Mouse (Mus musculus) layer of hippocampus, postnatal 36 days (tissue): Measurements from ENCODE around the gene Efcab8. TPM values are rescaled to one million over a fixed set of nuclear protein-coding genes. Genes with fewer than 3 reads are reported as not detected.

Experiments used
- DNase-seq, 2 experiments: peaks; one replicate each; pipeline ENCODE4 v3.0.0; 2022
- total RNA-seq, 2 experiments: library from RNA; stranded (reverse); gene quantifications; 2 replicates each; pipeline ENCODE4 v1.2.3; 2021

The Efcab8 gene
- total RNA-seq, result under 1 TPM; 0.07 to 0.40 TPM

GRCm38 (mm10) chr2:153779394-153779981, at the start of gene Efcab8:
TSS of gene Efcab8 (plus strand) at chr2:153779931.
- no peak for DNase-seq

DNA sequence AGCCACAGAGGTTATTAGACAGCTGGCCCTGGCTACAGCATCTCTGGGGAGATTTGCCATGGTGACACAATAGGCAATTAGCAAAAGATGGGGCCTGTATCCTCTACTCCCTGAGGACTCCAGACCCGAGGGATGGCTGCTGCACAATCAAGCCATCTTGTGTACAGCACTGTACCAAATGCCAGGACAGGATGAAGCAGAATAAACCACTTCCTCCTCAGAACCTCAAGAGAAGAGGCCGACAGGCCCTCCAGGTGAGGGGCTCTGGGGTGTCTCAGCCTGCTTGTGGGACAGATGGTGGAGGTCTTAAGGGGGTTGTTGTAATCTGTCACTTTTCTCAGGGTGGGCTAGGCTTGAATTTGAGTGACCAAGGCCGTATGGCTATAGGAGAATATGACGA, 45.7 kb upstream of the Efcab8 start:
- no peak for DNase-seq

- DNase-seq, result peak; percentile 100
Measured at GRCm38 (mm10) chr2:153740500-153741436, 39.0 kb upstream of the Efcab8 start, which contains the start of gene Mapre1. TSS of gene Mapre1 (plus strand) at chr2:153741274.

DNA sequence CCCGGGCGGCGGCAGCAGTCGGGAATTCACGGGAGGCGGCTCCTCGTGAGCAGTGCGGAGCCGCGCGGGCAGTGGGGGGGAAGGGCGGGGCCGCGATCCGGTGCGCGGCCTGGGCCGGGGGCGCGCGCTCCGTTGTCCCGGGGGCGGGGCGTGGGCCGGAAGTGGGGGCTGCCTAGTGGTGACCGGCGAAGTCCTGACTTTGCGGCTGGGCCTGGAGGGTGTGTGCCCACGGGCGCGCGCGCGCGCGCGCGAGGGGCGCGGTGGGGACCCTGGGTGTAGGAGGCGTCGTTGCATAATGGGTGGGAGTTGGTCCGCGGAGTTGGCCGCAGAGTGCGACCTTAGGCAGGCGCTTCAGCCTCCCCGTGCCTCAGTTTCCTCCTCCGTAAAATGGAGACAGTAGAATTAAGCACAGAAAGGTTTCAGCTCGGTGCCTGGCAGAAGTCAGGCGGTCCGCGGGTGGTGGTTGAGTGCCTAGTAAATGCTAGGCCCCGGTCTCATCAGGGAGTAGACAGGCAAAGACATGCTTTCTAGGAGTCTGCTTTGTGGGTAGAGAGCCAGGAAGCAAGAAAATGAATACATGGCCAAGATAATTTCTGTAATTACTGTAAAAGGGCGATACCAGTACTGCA, 38.2 kb upstream of the Efcab8 start:
- peak in 1 of 2 experiments; percentile 27 for DNase-seq

- no peak for DNase-seq
Measured at GRCm38 (mm10) chr2:153747994-153748393, 31.7 kb upstream of the Efcab8 start.

DNA sequence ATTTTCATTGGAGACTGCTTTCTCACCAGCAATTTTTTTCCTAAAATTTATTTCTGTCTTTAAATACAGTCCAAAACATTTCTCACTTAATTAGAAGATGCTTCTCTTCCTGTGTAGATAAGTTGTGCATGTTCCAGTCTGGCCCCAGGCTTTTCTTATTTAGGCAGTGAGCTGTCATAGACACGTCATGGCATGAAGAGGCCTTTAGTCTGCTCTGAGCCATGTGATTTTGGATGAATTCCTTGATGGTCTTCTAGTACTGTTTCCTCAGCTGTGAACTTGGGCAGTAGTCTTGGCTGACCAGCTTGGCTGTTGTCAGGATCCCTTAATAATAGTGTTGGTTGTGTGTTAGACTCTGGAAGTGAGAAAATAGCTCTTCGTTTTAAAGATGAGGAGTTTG, 29.4 kb upstream of the Efcab8 start:
- DNase-seq, result no peak

- no peak for DNase-seq
Measured at GRCm38 (mm10) chr2:153762121-153762520, 17.6 kb upstream of the Efcab8 start.

DNA sequence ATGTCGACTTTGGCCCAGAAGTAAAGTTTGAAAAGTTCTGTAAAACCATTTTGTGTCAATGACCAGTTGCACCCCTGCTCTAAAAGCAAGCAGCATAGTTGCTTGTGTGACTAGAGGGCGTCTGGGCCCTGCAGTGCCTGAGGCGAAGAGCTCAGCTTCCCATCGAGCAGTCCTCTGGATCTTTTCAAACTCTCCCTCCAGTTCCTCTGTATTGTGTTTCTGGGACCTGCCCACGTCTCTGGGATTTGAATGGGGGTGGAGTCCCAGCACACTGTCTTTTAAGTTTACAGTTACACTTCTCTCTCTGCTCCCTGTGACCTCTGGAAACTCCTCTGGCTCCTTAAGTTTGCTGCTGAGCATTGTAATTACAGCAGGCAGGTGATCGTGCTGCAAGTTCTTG, 12.2 kb upstream of the Efcab8 start:
- DNase-seq, result no peak

GRCm38 (mm10) chr2:153768881-153769280, 10.8 kb upstream of the Efcab8 start:
- DNase-seq, result no peak

GRCm38 (mm10) chr2:153772950-153773349, 6.8 kb upstream of the Efcab8 start:
- DNase-seq, result no peak

DNA sequence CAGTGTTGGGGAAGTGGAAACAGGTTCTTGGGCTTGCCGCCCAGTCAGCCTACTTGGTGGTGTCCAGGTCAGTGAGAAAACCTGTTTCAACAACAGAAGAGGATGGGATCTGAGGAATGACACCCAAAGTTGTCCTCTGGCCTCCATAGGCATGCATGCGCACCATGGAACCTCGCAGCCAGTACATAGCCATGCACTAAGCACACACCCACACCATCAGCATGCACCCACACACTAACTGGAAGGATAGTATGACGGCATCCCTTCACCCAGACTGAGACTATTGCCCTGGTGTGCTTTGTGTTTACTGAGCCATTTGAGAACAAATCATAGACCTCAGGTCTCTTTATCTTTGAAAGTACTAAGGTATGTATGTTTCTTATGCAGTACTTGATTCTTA, 4.3 kb upstream of the Efcab8 start:
- no peak for DNase-seq

DNA sequence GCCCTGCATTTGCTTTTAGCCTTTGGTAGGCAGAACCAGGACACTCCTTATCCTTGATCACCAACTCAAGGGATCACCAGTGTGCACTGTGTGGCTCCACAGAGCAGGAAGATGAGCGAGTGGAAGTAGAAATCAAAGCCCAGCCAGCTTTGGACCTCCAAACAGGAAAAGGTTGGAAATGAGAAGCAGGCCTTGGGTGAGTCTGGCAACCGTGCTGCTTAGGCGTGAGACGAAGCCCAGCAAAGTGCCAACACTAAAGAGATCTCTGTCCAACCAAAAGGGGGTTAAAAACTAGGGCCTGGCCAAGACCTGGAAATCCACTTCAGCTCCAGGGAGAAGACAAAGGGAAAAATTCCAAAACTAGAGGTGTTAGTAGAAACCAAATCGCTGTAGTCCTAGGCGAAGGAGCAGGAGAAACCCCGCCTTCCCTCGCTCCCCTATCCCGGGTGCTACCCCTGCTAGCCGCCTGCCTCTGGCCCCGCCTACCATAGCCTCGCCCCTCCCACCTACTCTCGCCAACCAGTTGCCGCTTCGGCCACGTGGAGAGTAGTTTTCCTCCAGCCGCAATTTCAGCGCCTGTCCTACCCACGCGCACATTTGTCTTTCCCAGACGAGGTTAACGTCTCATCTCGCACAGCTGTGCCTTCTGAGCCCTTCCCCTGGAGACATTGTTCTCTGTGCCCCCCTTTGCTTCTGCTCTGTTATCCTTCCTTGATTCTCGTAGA, 931 bp upstream of the Efcab8 start:
- DNase-seq, result peak; percentile 45 to 51

DNA sequence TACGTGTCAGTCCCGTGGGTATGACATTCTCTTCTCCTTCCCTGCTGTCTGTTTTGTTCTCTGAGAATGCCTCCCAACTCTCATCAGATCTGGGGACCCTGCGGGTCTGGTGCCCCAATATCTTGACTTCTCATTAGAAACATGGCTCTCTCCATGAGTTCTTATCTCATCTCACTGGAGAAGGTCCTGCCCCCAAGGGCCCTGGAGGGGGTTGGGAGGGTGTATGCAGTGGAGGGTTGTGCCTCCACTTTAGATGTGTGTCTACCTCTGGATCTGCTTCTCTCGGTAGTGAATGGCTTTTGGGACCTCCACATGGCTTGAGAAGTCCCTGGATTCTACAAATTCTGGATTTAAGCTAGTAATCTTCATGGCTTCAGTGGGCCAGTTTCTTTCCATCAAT, 1.4 kb downstream of the Efcab8 start:
- no peak for DNase-seq

DNA sequence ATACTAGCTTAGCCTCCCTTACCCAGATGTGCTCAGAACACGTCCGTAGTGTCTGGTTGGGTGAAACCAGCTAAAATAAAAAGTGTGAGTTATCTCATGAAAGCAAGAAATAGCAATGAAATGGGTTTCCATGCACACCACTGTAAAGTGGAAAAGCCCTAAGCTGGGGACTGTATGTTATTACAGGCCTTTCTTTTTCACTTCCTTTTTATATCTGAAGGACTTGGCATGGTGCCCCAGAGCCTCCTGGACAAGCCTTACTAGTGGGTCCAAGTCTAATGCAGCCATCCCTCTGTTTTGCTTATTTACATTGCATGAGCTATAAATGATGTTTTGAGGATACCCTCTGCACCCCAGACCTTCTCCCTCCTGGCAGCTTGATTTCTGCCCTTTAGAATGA, 4.9 kb downstream of the Efcab8 start:
- DNase-seq, result no peak

DNA sequence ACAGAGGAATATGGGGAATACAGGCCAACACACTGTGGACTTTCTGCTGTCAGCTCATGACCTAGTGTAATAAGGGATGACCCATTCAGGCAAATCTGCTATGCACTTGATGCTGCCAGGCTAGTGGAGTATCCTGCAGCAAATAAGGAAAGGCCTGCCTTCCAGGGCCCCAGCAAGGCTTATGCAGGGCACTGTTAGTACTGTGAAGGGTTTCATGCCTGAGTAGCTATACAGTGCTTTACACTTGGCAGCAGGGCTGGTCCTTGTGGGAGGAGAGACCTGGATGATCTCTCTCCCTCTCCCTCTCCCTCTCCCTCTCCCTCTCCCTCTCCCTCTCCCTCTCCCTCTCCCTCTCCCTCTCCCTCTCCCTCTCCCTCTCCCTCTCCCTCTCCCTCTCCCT, 13.6 kb downstream of the Efcab8 start:
- DNase-seq, result no peak

- DNase-seq, result no peak
Measured at GRCm38 (mm10) chr2:153795090-153795489, 15.4 kb downstream of the Efcab8 start.

DNA sequence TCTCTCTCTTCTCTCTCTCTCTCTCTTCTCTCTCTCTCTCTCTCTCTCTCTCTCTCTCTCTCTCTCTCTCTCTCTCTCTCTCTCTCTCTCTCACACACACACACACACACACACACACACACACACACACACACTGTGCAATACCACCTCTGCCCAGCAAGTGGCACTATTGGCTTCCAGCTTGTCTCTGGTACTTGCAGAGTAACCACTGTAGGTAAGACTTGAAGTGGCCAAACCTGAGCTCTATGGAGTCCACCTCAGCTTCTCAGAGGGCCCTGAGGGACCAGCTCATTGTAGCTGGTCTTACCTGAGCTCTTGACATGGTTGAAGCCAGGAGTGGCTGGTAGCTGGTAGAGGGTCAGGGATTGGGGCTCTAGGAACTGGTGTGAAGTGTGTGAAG, 27.7 kb downstream of the Efcab8 start:
- DNase-seq, result peak; percentile 49 to 60

GRCm38 (mm10) chr2:153808146-153808545, 28.4 kb downstream of the Efcab8 start:
- DNase-seq, result no peak

DNA sequence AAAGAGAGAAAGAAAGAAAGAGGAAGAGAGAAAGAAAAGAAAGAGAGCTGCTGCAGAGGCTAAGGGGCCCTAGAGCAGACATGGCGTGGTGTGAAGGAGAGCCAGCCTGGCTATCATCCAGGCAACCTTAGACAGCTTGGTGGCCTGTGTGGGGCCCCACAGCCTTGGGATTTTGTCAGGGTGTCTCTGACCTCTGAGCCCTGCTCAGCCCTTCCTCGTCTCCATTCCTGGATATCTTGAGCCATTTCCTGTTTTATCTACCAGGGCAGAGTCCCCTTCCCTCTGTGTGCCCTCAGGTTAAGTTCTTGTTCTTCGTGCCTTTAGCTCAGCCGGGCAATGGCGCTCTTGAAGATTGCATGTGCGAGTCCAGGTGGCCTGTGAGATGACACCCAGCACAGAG, 29.1 kb downstream of the Efcab8 start:
- no peak for DNase-seq

DNA sequence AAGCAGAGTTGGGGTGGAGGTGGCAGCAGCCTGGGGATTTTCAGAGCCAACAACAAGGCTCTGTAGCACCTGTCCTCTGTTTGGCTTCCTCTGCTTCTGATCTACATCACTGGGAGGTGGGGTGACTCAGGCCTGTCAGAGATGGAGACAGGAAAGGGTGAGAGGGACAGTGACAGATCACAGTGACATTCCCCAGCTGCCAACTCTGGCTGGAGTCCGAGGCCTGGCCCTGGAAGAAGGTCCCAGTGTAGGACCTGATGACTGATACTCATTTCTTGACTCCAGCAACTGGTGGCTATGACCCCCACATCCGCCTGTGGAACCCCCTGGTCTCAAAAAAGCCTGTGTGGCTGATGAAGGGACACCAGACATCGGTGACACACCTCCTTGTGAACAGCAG, 30.2 kb downstream of the Efcab8 start:
- no peak for DNase-seq

- no peak for DNase-seq
Measured at GRCm38 (mm10) chr2:153822005-153822543, 42.3 kb downstream of the Efcab8 start.

GRCm38 (mm10) chr2:153824593-153824992, 44.9 kb downstream of the Efcab8 start:
- no peak for DNase-seq
